Mouse (Mus musculus) urinary bladder, adult 2 months (tissue): Measurements from ENCODE around the gene Nfe2l2. TPM values are rescaled to one million over a fixed set of nuclear protein-coding genes. Genes with fewer than 3 reads are reported as not detected.
"Not testable (repeated sequence)": the region's sequence is repeated elsewhere in the genome, so short reads cannot be mapped to it uniquely, and the experiment has no call there.

Source experiments
- DNase-seq: peaks from one replicate; pipeline ENCODE4 v3.0.0; 2022; ENCODE audit warnings: low spot score
- polyA plus RNA-seq: library from polyadenylated mRNA; depleted of rRNA; stranded (reverse); fragments of >200 nt; gene quantifications from 2 replicates; pipeline ENCODE4 v1.2.3, GENCODE M21; 2012

Gene Nfe2l2
- polyA plus RNA-seq, 1 experiment, result 256 TPM

DNA sequence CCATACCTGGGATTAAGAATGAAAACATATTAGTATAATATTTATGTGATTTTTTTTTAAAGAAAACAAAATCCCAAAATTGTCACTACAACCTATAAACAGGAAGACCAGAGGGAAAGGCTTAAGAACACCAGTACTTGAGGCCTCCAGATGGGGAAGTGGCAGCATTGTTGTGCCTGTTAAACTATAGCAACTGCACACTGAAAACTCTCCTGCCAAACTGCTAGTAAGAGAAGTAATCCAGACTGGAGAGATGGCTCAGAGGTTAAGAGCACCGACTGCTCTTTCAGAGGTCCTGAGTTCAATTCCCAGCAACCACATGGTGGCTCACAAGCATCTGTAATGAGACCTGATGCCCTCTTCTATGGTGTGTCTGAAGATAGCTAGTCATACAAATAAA lies 54.0 kb downstream of the Nfe2l2 start:
- no peak for DNase-seq

DNA sequence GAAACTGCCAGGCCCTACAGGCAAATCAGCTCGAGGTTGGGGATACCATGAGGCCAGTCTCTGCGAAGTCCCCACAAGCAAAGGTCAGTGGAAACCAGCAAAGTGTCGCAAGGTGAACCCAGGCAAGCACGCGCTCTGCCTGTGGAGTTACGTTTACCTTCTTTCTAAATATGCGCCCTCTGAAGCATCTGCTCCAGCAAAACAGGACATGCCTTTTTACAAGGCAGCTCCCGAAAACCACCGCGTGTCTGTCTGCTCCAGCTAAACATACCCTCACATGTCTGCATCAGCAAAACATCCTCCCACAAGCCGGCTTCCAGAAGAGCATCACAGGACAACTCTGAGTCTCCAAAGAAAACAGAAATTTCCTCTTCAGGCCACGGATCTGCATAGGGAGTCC lies 59.2 kb downstream of the Nfe2l2 start:
- DNase-seq, result no peak

DNA sequence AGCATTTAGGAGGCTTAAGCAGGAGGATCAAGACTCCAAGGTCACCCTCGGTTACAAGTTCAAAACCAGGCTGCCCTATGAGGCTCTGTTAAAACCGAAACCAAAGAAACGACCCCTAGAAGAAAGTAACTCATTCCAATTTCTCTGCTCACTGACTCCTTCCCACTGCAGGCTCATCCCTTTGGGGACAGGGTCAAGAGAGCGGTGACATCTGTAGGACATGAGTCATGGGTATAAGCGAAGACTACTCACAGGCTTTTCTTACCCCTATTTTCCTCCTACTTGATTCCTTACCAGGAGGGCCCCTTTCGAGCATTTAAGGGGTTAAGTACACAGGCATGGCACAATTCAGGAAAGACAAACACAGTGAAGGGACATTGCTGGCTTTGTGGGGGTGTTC lies 60.5 kb downstream of the Nfe2l2 start:
- no peak for DNase-seq

DNA sequence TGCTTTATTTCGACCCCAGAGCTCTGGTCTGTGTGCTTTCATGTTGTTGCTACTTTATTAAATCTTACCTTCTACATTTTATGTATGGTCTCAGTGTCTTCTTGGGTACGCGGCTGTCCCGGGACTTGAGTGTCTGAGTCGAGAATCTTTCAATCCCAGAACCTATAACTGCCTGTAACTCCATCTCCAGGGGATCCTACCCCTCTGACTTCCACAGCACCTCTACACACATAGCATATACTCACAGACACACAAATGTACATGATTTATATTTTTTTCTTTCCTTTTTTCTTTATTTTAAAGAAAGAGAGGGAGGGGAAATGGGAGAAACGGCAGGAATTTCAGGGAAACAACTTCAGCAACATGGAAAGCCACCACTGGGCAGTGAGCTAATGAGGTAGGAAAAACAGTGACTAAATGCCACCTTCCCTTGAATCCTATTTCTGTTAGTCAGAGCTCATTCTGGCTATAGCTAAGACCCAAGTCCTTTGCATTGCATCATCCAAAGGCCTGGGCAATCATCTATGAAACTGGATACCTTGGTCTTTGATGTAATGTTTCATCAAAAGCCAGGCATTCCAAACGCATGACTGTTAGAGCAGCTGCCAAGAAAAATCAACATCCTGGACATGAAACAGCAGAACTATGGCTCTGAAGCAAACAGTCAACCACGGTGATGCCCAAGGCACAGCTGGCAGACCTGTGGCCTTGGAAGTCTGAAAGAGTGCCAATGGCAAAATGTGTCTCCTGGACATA lies 61.5 kb downstream of the Nfe2l2 start:
- no peak for DNase-seq

DNA sequence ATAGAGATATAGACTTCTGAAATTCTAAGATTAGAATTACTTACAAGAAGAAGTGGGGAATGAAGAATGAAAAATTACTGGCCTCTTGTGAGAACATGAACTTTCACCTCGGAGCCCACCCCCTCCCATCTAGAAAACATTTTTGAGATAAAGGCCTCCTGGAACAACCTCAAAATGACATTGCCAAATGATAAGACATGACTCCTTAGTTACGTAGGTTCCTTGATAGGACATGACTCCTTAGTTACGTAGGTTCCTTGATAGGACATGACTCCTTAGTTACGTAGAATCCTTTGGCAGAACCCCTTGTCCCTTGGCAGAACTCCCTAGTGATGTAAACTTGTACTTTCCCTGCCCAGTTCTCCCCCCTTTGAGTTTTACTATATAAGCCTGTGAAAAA lies 62.1 kb downstream of the Nfe2l2 start:
- DNase-seq, result not testable (repeated sequence)

DNA sequence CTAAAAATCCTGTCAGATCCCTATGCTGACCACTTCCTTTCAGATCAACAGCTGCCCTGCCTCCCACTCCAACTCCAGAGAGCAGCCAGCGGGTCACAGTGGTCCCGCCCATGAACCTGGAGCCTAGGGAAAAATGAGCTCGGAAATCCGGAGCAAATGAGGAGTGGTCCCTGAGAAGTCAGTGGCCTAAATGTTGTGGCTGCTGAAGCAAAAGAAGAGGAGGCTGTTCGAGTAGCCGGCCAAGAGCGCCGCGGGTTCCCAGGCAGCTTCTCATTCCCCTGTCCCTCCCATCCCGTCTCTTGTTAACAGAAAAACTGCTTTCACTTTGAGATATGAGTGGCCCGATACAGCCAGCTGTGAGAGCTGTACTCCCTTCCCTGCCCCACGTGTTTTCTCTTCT lies 64.9 kb downstream of the Nfe2l2 start:
- DNase-seq, result not testable (repeated sequence)

DNA sequence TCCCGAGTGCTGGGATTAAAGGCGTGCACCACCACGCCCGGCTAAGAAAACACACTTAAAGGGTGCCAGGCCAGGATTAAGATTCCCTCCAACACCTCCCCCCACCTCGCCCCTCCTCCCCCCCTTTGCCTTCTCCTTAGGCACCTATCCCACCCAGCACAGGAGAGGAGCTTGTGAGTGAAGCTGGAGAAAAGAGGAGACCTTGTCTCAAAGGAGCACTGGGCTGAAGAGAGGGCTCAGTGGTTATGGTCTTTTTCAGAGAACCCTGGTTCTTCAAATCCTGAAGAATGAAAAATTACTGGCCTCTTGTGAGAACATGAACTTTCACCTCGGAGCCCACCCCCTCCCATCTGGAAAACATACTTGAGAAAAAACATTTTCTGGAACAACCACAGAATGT lies 66.6 kb downstream of the Nfe2l2 start:
- DNase-seq, result not testable (repeated sequence)

DNA sequence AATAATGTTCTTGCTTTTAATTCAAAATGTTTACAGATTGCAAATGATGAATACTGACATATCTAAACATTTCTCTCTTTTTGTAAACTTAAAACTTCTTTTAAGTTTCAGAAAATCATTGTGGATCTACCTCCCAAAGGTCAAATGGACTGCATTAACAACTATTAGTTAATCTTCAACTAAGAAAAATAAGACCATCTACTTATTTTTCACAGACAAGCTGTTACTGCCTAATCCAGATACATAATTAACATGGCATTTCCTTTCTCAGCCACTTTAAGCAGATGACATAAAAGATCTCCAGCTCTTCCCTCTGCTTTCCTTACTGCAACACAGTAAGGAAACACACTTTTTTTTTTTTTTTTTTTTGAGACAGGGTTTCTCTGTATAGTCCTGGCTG lies 67.1 kb downstream of the Nfe2l2 start:
- no peak for DNase-seq

DNA sequence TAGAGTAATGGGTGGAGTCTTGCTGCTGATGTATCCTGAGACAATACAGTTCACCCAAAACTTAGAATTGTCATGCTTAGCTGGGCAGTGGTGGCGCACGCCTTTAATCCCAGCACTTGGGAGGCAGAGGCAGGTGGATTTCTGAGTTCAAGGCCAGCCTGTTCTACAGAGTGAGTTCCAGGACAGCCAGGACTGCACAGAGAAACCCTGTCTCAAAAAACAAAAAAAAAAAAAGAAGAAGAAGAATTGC lies 67.5 kb downstream of the Nfe2l2 start:
- DNase-seq, result not testable (repeated sequence)

DNA sequence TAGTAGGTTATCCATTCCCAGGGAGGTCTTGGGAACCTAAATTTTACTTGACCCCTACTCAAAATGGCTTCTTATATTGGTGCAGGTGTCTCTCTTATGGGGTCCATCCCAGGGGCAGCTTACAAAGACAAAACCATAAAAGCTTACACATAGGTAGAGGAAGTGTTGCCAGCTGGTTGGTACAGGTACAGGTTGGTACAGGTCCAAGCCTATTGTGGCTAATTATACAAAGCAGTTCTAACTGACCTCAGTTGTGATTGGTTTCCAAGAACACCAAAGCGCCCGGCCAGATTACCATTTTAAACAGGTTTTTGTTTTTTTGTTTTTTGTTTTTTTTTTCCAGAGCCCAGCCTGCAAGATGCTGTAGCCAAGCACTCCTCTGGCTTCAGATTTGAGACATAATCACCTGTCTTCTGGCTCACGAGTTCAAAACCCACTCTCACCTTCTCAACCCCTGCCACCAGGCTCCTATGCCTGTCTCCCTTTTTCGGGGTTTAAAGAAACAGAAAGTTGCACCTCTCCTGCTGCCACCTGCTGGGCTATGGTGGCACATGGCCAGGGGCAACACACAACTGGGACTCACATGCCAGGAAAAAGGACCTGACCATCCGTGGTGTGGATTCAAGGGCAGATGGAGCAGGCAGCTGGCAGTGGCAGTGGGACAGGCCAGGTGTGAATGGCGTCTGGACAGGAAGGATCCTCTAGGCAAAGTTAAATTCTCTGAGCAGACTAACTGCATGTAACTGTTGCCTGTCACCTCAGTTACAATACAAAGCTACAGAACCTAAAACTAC lies 68.0 kb downstream of the Nfe2l2 start:
- DNase-seq, result no peak

DNA sequence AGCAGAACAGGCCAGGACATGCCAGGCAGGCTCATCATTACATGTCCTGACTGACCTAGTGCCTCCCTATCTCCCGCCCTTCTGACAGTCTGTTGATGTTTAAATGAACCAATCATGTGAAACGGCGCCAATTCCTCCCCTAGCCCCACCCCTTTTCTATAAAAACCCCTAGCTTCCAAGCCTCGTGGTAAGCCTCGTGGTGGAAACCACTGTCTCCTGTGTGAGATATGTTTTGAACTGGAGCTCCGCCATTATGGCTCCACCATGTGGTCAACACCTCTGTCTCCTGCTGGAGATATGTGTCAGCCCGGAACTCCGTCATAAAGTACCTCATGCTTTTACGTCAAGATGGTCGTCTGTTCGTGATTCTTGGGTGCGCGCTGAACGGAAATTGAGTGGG lies 70.0 kb downstream of the Nfe2l2 start:
- DNase-seq, result not testable (repeated sequence)

DNA sequence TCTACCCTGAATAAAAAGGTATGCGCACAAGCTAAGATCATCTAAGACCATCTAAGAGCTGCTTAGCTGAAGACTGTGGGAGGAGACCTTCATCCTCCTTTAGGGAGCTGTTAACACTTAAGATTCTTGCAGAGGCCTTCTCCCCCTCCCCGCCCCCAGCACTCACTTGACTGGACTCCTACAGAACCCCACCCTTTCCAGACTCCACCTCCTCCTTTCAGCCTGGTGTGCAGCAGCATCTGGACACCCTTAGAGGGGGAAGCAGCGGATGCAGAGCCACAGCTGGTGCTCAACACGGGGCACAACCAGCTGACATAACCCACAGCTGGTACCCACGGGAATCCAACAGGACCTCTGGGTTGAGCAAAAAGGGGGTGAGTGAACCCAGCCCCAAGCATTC lies 70.7 kb downstream of the Nfe2l2 start:
- no peak for DNase-seq

DNA sequence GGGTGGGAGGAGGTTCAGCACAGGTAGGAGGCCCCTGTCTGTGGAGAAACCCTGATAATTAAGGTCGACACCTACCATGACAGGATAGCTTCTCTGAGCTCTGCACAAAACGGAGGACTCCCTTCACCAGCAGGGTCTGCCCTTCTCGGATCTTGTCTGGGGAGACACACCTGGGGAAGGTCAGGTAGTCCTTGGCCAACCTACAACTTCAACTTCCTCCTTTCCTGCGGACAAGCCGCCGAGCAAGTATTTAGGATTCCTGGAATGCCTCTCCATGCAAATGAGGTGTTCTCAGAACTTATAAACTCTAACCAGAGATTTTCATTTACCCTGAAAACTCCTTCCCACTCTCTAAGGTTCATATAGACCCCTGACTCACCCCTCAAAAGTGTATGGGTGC lies 71.1 kb downstream of the Nfe2l2 start:
- no peak for DNase-seq

DNA sequence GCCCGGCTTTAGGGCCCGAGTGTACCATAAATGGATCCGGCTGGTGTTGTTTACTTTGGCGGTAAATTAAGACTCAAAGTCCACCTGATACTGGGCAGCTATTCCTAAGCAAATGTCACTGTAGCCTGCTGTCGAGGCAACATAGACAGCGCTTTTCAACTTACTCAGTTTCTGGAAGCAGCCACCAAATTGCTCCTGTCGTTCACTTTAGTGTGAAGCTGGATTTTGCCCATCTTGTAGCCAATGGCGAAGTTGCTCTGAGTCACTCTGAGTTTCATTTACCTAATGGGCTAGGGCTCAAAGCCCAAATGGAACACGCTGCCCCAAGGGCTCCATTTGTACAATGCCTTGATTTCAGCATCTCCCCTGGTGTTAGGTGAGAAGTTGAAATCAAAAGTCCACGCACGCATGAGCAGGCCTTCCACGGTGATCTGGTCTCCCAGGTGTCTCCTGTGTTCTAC lies 71.7 kb downstream of the Nfe2l2 start:
- no peak for DNase-seq

DNA sequence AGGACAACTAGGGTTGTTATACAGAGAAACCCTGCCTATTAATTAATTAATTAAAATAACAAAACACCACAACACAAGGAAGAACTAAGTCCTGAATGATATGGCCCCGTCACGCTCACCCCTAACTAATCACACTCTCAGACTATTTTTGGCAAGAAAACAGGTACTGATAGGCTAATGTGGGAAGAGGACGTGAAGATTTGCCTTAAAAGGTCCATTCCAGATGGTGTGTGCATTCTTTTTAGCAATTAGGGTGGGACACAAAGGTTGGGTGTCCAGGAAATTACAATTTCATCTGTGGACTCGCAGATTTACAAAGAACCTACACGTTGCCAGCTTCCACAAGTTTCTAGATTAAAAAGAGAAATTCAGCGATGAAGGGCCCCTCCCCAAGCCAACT lies 72.4 kb downstream of the Nfe2l2 start:
- DNase-seq, result no peak

DNA sequence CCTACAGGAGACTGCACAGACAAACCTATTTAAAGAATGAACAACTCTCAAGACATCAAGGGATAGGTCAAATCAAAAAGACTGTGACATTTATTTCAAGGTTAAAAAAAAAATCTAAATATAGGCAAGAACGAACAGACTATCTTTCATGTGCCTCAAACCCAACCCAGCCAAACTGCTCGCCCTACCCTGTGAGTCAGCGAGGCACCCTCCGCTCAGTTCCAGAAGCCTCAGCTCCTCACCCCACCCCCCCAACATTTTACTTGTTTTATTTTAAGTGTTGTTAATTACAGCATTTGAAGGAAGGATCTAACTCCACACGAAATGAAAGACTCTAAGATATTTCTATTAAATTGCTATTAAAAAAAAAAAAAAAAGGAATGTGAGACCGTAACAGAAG lies 73.0 kb downstream of the Nfe2l2 start:
- no peak for DNase-seq

DNA sequence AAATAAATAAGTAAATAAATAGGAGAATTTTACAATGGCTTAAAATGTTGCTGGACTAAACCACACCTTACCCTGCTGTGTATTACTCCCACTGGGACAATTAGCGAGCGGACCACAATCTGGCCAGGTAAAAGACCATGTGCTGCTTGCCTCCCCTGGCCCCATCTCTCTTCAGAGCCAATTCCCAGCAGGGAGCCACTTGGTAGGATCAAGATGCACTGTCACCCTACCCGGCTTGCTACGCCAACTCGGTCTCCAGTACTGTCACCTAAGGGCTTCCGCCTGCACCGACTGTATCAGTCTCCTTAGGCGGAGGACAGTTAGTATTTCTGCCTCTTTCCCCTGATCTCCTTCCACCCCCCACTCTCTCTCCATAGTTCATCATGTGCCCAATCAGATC lies 76.0 kb downstream of the Nfe2l2 start:
- no peak for DNase-seq

DNA sequence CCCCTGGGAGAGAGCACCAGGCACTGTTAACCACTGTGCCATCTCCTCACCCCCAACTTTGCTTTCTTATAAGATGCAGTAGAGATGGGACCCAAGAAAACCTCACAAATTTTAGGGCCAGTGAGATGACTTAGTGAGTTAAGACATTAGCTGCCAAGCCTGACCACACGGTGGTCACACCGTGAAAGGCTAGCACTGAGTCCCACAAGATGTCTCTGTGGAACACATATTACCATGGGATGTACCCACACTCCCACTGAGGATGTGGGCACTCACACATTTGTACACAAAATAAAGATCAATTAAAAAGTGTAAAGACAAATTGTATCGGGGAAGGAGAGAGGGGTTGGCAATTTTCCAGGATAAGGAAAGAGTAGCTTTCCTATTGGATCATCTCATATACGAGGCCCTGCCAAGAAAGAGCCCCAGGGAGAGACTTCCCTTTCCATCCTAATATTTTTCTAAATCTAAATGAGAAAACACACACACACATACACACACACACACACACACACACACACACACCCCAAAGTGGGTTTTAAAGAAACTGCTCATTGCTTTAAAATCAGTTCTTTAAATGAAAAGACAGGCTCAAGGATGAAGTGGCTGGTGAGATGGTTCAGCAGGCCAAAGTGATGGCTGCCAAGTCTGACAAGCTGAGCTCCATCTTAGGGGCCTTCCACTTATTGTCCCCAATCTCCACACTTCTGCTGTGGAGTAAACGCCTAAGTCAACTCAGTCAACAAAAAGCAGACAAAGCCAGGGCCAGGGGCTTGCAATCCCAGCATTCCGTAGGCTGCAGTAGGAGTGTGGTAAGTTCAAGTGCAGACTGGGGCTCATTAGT lies 77.6 kb downstream of the Nfe2l2 start:
- no peak for DNase-seq
